Mouse (Mus musculus): ENCODE results near the gene Rps24.
A peak's percentile ranks its signal among the peaks of the same experiment; 100 is the strongest.
"Not testable (repeated sequence)": the region's sequence is repeated elsewhere in the genome, so short reads cannot be mapped to it uniquely, and the experiment has no call there.

The Rps24 gene

GRCm38 (mm10) chr14:24486773-24487227, at the start of gene Rps24, which contains the start of gene Polr3a:
TSS of gene Rps24 (plus strand) at chr14:24487125.
TSS of gene Polr3a (minus strand) at chr14:24487058.
- peak; percentile 92 to 95 for DNase-seq

GRCm38 (mm10) chr14:24443529-24443928, 43.4 kb upstream of the Rps24 start:
- not testable (repeated sequence) for DNase-seq

- DNase-seq, result no peak
Observed at GRCm38 (mm10) chr14:24458191-24458590, 28.7 kb upstream of the Rps24 start.

DNA sequence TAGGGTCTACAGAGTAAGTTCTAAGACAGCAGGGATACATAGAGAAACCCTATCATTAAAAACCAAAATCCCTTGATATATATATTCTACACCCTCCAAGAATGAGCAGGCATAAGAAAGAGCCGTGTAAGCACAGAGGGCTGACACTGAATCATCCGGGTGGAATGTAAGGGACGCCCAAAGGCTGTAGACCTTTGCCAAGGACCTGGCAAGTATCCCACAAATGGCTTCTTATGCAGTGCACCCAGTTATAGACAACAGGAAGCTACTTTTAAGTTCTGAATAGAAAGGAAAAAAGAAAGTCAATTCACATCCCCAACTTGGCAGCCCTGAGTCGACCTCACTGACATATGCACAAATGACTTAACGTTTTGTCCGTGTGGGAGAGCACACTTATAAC, 18.1 kb upstream of the Rps24 start:
- no peak for DNase-seq

DNA sequence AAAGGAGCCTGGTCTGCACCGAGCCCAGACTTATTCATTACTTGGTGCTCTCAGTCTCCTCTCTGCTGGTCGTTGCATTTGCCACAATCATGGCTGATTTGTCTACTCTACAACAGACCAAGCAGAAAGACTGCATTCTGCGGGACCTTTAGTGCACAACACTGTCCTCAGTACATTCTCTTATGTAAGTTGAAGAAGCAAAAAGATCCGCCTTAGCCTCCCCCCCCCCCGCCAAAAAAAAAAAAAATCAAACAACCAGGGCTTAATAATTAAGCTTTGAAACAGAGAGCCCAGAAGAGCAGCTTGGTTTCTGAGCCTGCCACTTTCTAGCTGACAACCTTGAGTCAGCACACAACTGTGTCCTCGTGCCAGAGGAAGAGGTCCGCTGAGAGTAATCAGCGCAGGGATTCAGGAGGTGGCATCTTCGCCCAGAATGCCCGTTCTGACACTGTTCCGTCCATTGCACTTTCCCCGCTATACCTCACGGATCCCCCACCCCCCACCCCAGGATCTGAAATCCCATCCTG, 621 bp upstream of the Rps24 start:
- DNase-seq, result no peak

DNA sequence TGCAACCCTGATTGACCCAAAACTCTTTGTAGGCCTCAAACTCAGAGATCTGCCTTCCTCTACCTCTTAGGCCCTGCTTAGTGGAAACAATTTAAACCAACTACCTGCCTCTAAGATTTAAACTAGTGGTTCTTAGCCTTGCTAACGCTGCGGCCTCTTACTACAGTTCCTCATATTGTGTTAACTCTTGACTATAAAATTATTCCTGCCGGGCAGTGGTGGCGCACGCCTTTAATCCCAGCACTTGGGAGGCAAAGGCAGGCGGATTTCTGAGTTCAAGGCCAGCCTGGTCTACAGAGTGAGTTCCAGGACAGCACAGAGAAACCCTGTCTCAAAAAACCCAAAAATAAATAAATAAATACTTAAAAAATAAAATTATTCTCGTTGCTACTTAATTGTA, 2.8 kb downstream of the Rps24 start:
- DNase-seq, result not testable (repeated sequence)

GRCm38 (mm10) chr14:24490468-24491265, 3.7 kb downstream of the Rps24 start:
- peak; percentile 97 to 98 for DNase-seq

DNA sequence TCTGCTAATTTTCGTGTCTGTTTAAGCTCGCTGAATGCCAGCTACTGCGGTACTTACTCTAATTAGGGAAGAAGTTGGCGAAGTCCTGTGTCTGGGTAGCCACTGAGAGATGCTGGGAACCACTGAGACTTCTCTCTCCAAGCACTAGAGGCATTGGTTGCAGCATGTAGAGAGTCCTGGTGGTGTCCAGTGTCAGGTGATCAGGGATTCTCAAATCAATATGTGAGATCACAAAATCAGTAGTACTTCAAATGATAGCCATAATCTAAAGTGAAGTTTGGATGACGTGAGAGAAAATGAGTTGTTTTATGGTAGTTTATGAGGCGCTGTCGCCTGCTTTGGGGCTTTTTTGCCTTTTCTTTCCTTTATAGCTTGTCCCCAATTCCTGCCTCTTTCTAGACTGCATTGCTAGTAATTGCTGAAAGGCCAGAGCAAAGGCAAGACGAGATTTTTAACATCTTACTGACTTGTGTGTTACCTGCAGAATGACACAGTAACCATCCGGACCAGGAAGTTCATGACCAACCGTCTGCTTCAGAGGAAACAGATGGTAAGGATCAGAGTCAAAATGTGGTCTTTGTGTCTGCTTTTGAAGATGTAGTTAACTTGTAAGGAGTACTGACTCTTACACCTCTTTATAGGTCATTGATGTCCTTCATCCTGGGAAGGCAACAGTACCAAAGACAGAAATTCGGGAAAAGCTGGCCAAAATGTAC, 4.5 kb downstream of the Rps24 start:
- DNase-seq, result no peak

DNA sequence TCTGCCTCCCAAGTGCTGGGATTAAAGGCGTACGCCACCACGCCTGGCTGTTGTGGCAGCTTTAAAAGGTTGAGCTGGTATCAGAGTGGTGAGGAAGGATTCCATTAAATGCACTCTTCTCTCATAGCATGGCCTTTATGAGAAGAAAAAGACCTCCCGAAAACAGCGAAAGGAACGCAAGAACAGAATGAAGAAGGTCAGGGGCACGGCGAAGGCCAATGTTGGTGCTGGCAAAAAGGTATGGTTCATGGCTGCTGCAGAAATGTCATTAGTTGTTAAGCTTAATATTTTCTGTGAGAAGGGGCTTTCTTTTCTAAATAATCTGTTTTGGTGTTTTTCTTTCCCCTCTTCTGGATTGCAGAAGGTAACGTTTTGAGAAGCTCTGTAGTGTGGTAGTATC, 6.3 kb downstream of the Rps24 start:
- DNase-seq, result no peak

DNA sequence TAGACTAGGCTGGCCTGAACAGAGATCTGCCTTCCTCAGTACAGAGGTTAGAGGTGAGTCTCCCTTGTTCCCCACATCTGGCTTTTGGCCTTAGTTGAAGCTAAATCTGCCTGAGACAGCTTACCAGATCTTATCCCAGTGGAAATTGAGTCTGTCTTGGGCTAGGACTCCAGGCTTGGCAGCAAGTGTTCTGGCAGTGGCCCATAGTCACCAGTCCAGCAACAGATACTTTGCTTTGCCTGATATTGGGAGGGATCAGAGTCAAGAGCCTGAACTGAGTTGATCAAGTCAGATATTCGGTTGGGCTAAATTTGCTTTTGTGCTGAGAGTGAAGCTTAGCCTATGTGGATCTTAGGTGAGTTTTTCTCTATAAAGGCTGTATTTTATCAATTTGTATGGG, 9.6 kb downstream of the Rps24 start:
- DNase-seq, result no peak

GRCm38 (mm10) chr14:24497443-24497842, 10.5 kb downstream of the Rps24 start:
- no peak for DNase-seq

GRCm38 (mm10) chr14:24498561-24499255, 11.8 kb downstream of the Rps24 start:
- no peak for DNase-seq

- DNase-seq, result no peak
Observed at GRCm38 (mm10) chr14:24499478-24499877, 12.6 kb downstream of the Rps24 start.

DNA sequence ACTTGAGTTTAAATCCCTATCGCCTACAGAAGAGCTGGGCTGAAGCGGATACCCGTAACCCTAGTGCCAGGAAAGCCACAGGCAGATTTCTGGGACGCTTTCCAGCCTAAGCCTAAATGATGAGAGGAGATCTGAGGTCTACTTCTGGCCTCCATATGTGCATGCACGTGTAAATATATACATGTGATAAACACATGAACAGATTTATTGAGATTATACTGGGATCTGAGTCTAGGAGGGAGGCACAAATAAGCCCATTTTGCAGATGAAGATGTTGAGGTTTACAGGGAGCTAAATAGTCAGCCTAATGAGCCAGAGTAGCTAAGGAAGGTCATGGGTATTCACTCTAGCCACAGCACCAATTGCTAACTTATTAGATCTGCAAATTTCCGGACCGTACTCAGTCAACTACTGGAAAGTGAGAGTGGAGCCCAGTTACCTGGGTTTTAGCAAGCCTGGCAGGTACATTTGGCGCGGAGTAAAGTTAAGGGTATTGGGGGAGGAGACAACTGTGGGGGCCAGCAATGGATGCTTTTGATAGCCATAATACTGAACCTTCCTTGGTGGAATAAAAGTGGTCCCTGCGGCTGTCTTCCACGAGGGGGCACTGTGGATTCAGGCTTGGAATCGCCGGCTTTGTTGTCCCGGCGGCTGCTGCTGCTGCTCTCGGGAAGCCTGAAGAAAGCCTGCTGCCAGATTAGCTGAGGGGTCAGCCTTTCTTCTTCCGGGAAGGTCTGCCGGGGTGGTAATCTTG, 13.3 kb downstream of the Rps24 start:
- peak; percentile 91 for DNase-seq

GRCm38 (mm10) chr14:24500845-24501186, 13.9 kb downstream of the Rps24 start:
- DNase-seq, result no peak

DNA sequence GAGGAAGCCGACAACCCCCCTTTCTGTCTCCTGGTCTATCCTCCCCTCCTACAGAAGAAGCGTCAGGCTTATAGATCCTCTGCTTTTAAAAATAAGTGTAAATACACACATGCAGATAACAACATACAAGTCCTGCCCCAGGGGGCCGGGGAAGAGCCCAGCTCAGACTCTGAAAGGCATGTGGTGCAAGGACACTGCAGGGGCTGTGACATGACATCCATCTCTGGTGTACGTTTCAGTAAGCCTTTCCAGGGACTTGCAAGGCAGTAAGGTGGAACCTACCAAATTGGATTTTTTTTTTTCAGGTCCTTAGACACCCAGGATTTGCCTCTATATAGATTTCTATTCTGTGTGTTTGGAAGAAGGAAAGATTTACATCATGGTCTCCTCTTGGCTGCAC, 14.3 kb downstream of the Rps24 start:
- no peak for DNase-seq

DNA sequence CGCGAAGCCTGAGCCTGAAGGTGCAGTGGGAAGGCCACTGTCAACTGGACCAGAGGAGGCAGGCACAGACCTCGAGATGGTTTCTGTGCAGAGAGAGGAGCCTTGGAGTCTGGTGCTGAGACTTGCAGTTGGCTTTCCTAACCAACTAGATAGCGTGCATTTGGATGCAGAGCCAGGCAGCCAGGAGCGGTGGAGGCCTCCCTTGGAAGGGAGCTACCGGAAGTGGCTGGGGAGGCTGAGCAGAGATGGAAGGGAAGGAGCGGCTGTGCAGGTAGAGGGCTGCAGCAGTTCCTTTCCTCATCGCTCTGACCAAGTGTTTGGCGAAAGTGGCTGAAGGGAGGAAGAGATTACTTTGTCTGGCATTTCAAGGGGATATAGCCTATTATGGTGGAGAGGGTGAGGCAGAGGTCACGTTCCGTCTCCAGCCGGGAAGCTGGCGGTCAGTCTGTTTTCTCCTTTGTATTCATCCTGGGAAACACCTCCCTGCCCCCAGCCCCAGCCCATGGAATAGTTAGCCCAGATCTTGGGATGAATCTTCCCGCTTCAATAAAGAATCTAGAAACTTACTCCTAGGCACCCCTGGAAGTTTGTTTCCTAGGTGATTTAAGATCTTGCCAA, 20.6 kb downstream of the Rps24 start:
- DNase-seq, result peak in 1 of 2 experiments; percentile 37

- peak in 1 of 2 experiments; percentile 35 for DNase-seq
Observed at GRCm38 (mm10) chr14:24508070-24508773, 21.3 kb downstream of the Rps24 start.

DNA sequence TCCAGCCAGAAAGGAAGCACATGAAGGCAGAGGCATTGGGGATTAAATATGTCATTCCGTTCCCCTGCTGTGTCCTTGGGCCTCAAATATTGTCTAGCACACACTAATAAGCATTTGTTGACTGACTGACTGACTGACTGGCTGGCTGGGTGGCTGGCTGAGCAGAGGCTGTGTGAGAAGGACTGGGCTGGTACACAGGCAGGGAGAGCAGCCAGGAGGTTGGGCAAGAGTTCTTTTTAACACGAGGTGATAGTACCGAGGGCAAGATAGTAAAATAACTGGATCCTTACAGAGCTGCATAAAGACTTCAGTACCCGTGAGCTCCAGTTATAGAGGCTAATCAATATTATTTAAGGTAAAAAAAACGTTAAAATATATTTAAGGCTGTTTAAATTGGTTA, 22.6 kb downstream of the Rps24 start:
- no peak for DNase-seq

GRCm38 (mm10) chr14:24510218-24510617, 23.3 kb downstream of the Rps24 start:
- no peak for DNase-seq

DNA sequence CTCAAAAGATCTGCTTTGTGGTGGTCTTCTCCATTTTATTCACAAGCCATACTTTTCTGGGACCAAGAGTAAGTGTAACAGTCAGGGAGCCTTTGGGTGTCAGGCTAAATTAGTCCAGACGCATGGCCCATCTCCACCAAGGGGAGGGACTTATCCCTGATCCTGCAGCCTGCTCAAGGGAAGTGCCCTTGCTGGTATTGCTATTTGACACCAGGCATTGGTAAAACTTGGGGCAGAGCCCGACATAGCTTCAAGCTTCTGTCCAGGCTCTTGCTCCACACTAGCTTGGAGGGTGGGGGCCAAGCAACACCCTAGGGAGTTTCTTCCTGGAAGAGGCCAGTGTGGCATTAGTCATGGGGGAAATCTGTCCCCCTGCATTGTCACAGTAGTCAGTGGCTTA, 23.8 kb downstream of the Rps24 start:
- no peak for DNase-seq

Measured in kidney, postnatal 4 days (tissue).